Mouse (Mus musculus): ENCODE results near the gene Ccl7. TPM values are rescaled to one million over a fixed set of nuclear protein-coding genes. Genes with fewer than 3 reads are reported as not detected.

The Ccl7 gene
- total RNA-seq, 1 experiment = 6.3 TPM

GRCm38 (mm10) chr11:82019389-82019788 is 26.1 kb upstream of the Ccl7 start:
- TF ChIP-seq MAFK (IDR thresholded peaks at IDR 0.05; ENCODE audit: insufficient read depth, low read depth, low read length) (no peak), ZNF384 (IDR thresholded peaks at IDR 0.05; ENCODE audit: low read depth, low read length) (no peak), ZC3H11A (IDR thresholded peaks at IDR 0.05; ENCODE audit: borderline replicate concordance, low read depth, low read length) (no peak), HCFC1 (IDR thresholded peaks at IDR 0.05; ENCODE audit: borderline replicate concordance, insufficient read depth, low read length) (no peak), CHD2 (IDR thresholded peaks at IDR 0.05; ENCODE audit: low read depth, low read length) (no peak)
- H3K9ac ChIP-seq (ENCODE audit: insufficient read depth, low read depth, low read length, poor library complexity, severe bottlenecking) = no peak overlapping the region

DNA sequence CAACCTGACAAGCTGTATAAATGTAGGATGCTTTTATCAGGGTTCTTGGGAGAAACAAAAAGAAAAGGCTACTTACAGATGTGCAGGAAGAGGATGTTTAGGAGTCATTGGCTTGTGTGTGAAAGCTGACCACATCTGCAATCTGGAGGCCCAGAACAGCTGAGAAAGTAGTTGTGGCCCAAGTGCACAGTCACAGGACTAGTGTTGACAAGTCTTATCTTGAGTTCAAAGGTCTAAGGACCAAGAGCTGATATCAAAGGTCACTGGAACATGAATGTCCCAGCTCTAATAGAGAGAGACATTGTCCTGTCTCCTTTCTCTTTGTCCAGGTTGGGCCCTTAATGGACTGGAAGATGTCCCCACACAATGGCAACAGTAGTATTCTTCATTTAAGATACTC is 25.7 kb upstream of the Ccl7 start:
- in situ Hi-C loops (cut with MboI; ENCODE audit: low sequenced_read_pairs in 2 of 2, unreplicated experiment in 2 of 2) = no loop called here
- Histone ChIP-seq H3K9me3 (ENCODE audit: control insufficient read depth, insufficient read depth, low read depth, low read length) (no peaks in the 10 kb centered on the region), H3K36me3 (ENCODE audit: control insufficient read depth, insufficient read depth, low read length, poor library complexity, severe bottlenecking) (no peaks in the 10 kb centered on the region), H3K4me1 (ENCODE audit: control insufficient read depth in 2 of 2, insufficient read depth in 2 of 2, low read length in 2 of 2, poor library complexity in 1 of 2) (no peaks in the 10 kb centered on the region), H3K27ac (ENCODE audit: insufficient read depth, low read depth, low read length, poor library complexity, severe bottlenecking) (no peak overlapping the region), H3K4me3 (ENCODE audit: insufficient read depth in 1 of 2, low read depth in 1 of 2, low read length in 2 of 2, poor library complexity in 1 of 2, severe bottlenecking in 1 of 2) (no peak overlapping the region), H3K9ac (ENCODE audit: insufficient read depth, low read depth, low read length, poor library complexity, severe bottlenecking) (no peak overlapping the region)
- TF ChIP-seq CHD2 (IDR thresholded peaks at IDR 0.05; ENCODE audit: low read depth, low read length) (no peak), HCFC1 (IDR thresholded peaks at IDR 0.05; ENCODE audit: borderline replicate concordance, insufficient read depth, low read length) (no peak), ZC3H11A (IDR thresholded peaks at IDR 0.05; ENCODE audit: borderline replicate concordance, low read depth, low read length) (no peak), MAFK (IDR thresholded peaks at IDR 0.05; ENCODE audit: insufficient read depth, low read depth, low read length) (no peak), ZNF384 (IDR thresholded peaks at IDR 0.05; ENCODE audit: low read depth, low read length) (no peak)
- no peak for DNase-seq (ENCODE audit: low read depth, low spot score)

More at GRCm38 (mm10) chr11:82019389-82019788, 26.1 kb upstream of the Ccl7 start:
- no peaks in the 10 kb centered on the region for H3K4me1 ChIP-seq (ENCODE audit: control insufficient read depth in 2 of 2, insufficient read depth in 2 of 2, low read length in 2 of 2, poor library complexity in 1 of 2)
- in situ Hi-C loops (cut with MboI; ENCODE audit: low sequenced_read_pairs in 2 of 2, unreplicated experiment in 2 of 2) = no loop called here
- no peaks in the 10 kb centered on the region for H3K36me3 ChIP-seq (ENCODE audit: control insufficient read depth, insufficient read depth, low read length, poor library complexity, severe bottlenecking)
- H3K27ac ChIP-seq (ENCODE audit: insufficient read depth, low read depth, low read length, poor library complexity, severe bottlenecking) = no peak overlapping the region
- no peak overlapping the region for H3K4me3 ChIP-seq (ENCODE audit: insufficient read depth in 1 of 2, low read depth in 1 of 2, low read length in 2 of 2, poor library complexity in 1 of 2, severe bottlenecking in 1 of 2)
- no peaks in the 10 kb centered on the region for H3K9me3 ChIP-seq (ENCODE audit: control insufficient read depth, insufficient read depth, low read depth, low read length)
- no peak for DNase-seq (ENCODE audit: low read depth, low spot score)

DNA sequence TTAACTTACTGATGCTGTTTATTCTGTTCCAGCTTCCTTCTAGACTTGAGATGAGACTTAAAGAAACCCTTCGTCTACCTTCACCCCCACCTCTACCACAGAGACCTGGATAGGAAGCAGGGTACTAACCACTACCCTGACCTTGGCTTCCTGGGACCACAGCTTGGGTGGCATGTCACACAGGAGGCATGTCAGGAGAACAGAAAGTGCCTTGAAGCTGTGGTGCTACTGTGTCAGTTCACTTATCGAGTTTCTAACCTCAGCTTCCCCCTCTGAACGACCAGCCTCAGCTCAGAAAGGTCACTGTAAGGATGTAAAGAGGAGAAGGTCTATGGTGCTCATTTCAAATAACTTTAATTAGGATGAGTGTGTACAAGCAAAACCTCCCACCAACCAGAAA is 24.1 kb upstream of the Ccl7 start:
- H3K9me3 ChIP-seq (ENCODE audit: control insufficient read depth, insufficient read depth, low read depth, low read length) = no peaks in the 10 kb centered on the region
- H3K4me3 ChIP-seq (ENCODE audit: insufficient read depth in 1 of 2, low read depth in 1 of 2, low read length in 2 of 2, poor library complexity in 1 of 2, severe bottlenecking in 1 of 2) = no peak overlapping the region
- in situ Hi-C loops (cut with MboI; ENCODE audit: low sequenced_read_pairs in 2 of 2, unreplicated experiment in 2 of 2) = no loop called here
- H3K36me3 ChIP-seq (ENCODE audit: control insufficient read depth, insufficient read depth, low read length, poor library complexity, severe bottlenecking) = no peaks in the 10 kb centered on the region
- H3K27ac ChIP-seq (ENCODE audit: insufficient read depth, low read depth, low read length, poor library complexity, severe bottlenecking) = no peak overlapping the region
- no peaks in the 10 kb centered on the region for H3K4me1 ChIP-seq (ENCODE audit: control insufficient read depth in 2 of 2, insufficient read depth in 2 of 2, low read length in 2 of 2, poor library complexity in 1 of 2)
- H3K9ac ChIP-seq (ENCODE audit: insufficient read depth, low read depth, low read length, poor library complexity, severe bottlenecking) = no peak overlapping the region
- no peak for TF ChIP-seq MAFK (IDR thresholded peaks at IDR 0.05; ENCODE audit: insufficient read depth, low read depth, low read length)
- TF ChIP-seq ZNF384 (IDR thresholded peaks at IDR 0.05; ENCODE audit: low read depth, low read length) = no peak
- no peak for TF ChIP-seq CHD2 (IDR thresholded peaks at IDR 0.05; ENCODE audit: low read depth, low read length)
- TF ChIP-seq HCFC1 (IDR thresholded peaks at IDR 0.05; ENCODE audit: borderline replicate concordance, insufficient read depth, low read length) = no peak
- no peak for TF ChIP-seq ZC3H11A (IDR thresholded peaks at IDR 0.05; ENCODE audit: borderline replicate concordance, low read depth, low read length)
- no peak for DNase-seq (ENCODE audit: low read depth, low spot score)

DNA sequence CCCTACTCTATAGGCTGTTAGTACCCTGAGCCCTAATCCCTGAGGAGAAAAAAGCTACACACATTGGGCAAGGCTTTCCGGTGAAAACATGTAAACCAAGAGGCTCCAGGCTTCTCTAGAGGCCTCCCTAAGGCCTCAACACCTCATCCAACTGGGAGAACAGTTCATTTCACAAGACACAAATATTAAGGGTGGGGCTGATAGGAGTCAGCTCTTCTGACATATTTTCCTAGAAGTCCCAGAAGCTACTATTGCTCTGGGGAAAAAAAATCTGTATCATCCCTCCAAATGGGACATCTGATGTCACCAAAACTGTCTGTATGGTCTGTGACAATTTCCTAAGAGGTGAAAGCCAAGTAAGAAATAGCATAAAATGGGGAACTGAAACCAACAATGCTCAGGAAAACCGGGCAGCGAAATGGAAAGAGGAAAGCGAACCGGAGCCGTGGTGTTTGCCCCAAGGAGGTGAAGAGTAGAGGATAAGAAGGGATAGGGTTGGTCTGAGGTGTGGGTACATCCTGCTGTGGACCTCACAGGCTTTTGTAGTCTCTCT is 22.9 kb upstream of the Ccl7 start:
- DNase-seq (ENCODE audit: low read depth, low spot score) = no peak
- in situ Hi-C loops (cut with MboI; ENCODE audit: low sequenced_read_pairs in 2 of 2, unreplicated experiment in 2 of 2) = no loop called here
- Histone ChIP-seq H3K36me3 (ENCODE audit: control insufficient read depth, insufficient read depth, low read length, poor library complexity, severe bottlenecking) (no peaks in the 10 kb centered on the region), H3K4me1 (ENCODE audit: control insufficient read depth in 2 of 2, insufficient read depth in 2 of 2, low read length in 2 of 2, poor library complexity in 1 of 2) (no peaks in the 10 kb centered on the region), H3K4me3 (ENCODE audit: insufficient read depth in 1 of 2, low read depth in 1 of 2, low read length in 2 of 2, poor library complexity in 1 of 2, severe bottlenecking in 1 of 2) (no peak overlapping the region), H3K27ac (ENCODE audit: insufficient read depth, low read depth, low read length, poor library complexity, severe bottlenecking) (no peak overlapping the region), H3K9ac (ENCODE audit: insufficient read depth, low read depth, low read length, poor library complexity, severe bottlenecking) (no peak overlapping the region), H3K9me3 (ENCODE audit: control insufficient read depth, insufficient read depth, low read depth, low read length) (no peaks in the 10 kb centered on the region)
- TF ChIP-seq MAFK (IDR thresholded peaks at IDR 0.05; ENCODE audit: insufficient read depth, low read depth, low read length) (no peak), ZC3H11A (IDR thresholded peaks at IDR 0.05; ENCODE audit: borderline replicate concordance, low read depth, low read length) (no peak), CHD2 (IDR thresholded peaks at IDR 0.05; ENCODE audit: low read depth, low read length) (no peak), ZNF384 (IDR thresholded peaks at IDR 0.05; ENCODE audit: low read depth, low read length) (no peak), HCFC1 (IDR thresholded peaks at IDR 0.05; ENCODE audit: borderline replicate concordance, insufficient read depth, low read length) (no peak)

DNA sequence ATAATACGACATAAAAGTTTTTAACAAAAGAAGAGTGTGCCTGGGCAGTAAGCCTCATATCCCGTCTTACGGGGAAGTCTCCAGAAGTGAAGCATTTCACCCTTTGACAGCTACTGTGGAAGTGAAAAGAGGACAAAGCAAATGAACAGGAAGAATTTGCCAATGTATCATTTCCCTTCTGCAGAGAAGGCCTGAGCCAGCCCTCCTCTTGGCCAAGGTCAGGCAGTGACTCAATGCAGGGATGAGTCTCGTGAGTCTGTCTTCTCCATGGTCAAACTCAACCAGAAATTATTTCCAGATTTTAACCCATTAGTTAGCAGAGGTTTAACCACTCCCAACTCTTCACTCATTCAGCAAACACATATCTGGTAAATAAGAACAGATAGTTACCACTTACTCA is 21.7 kb upstream of the Ccl7 start:
- DNase-seq (ENCODE audit: low read depth, low spot score) = no peak
- no peak overlapping the region for H3K9ac ChIP-seq (ENCODE audit: insufficient read depth, low read depth, low read length, poor library complexity, severe bottlenecking)
- TF ChIP-seq MAFK (IDR thresholded peaks at IDR 0.05; ENCODE audit: insufficient read depth, low read depth, low read length) (no peak), ZC3H11A (IDR thresholded peaks at IDR 0.05; ENCODE audit: borderline replicate concordance, low read depth, low read length) (no peak), HCFC1 (IDR thresholded peaks at IDR 0.05; ENCODE audit: borderline replicate concordance, insufficient read depth, low read length) (no peak), ZNF384 (IDR thresholded peaks at IDR 0.05; ENCODE audit: low read depth, low read length) (no peak), CHD2 (IDR thresholded peaks at IDR 0.05; ENCODE audit: low read depth, low read length) (no peak)
- H3K4me1 ChIP-seq (ENCODE audit: control insufficient read depth in 2 of 2, insufficient read depth in 2 of 2, low read length in 2 of 2, poor library complexity in 1 of 2) = no peaks in the 10 kb centered on the region
- H3K9me3 ChIP-seq (ENCODE audit: control insufficient read depth, insufficient read depth, low read depth, low read length) = no peaks in the 10 kb centered on the region
- no peaks in the 10 kb centered on the region for H3K36me3 ChIP-seq (ENCODE audit: control insufficient read depth, insufficient read depth, low read length, poor library complexity, severe bottlenecking)
- in situ Hi-C loops (cut with MboI; ENCODE audit: low sequenced_read_pairs in 2 of 2, unreplicated experiment in 2 of 2) = no loop called here
- H3K4me3 ChIP-seq (ENCODE audit: insufficient read depth in 1 of 2, low read depth in 1 of 2, low read length in 2 of 2, poor library complexity in 1 of 2, severe bottlenecking in 1 of 2) = no peak overlapping the region
- H3K27ac ChIP-seq (ENCODE audit: insufficient read depth, low read depth, low read length, poor library complexity, severe bottlenecking) = no peak overlapping the region

Measured in ES-E14 (cell line).